Mouse (Mus musculus): ENCODE results near the gene Ntm. TPM values are rescaled to one million over a fixed set of nuclear protein-coding genes. Genes with fewer than 3 reads are reported as not detected.
A peak's percentile ranks its signal among the peaks of the same experiment; 100 is the strongest.

The Ntm gene
- polyA plus RNA-seq, 1 experiment from 2014 or later: 20.7 TPM

DNA sequence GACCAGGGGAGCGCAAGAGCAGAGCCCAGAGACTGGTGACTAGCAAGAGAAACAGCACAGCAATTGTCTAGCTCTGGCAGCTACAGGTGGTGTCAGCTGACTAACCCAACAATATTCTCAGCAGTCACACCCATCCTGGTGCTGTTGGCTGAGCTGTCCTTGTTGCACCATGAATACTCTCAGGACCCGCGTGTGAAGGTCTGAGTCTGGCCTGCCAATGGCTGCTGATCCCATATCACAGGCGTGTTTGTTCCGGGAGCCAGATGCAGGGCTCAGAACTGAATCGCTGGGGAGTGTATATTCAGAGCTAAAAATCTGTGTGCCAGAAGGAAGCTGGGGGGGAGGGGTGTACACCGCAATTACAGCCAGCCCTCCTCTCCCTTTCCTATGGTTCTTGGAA lies 310.1 kb downstream of the Ntm start:
- Histone ChIP-seq H3K27me3 (ENCODE audit: insufficient read depth, poor library complexity, severe bottlenecking) (0 out of 2 replicates have a peak, but pooled peaks cover 9% of the 10 kb centered on the region), H3K9me3 (no peaks in the 10 kb centered on the region), H3K4me1 (peaks cover 4% of the 10 kb centered on the region; the same call in 1 of the 2 replicates), H3K36me3 (no peaks in the 10 kb centered on the region), H3K4me3 (no peak overlapping the region), H3K27ac (no peak overlapping the region)
- WGBS: 76% methylated on average over 7 of the region's 7 CpGs
- DNase-seq (ENCODE audit: low spot score): peak; percentile 53

DNA sequence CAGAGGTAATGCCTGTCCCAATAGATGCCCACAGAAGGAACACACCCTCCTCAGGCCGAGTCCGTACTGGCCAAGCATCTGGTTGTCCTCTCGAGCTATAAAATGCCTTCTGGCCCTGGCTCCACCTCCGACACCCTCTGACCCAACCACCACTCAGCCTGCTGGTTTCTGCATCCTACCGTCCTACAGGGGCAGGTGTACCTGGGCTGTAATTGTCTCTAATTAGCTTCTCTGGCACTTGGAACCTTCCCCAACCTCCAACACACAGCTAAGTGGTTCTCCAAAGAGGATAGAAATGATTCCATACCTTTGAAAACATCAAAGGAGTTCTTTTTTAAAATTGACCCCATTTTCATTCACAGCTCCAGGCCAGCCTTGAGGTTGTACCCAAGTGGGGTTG lies 311.1 kb downstream of the Ntm start:
- Histone ChIP-seq H3K4me3 (no peak overlapping the region), H3K36me3 (no peaks in the 10 kb centered on the region), H3K27me3 (ENCODE audit: insufficient read depth, poor library complexity, severe bottlenecking) (0 out of 2 replicates have a peak, but pooled peaks cover 9% of the 10 kb centered on the region), H3K27ac (no peak overlapping the region), H3K4me1 (0 out of 2 replicates have a peak, but pooled peaks cover 4% of the 10 kb centered on the region), H3K9me3 (no peaks in the 10 kb centered on the region)
- peak; percentile 61 for DNase-seq (ENCODE audit: low spot score)
- WGBS: 59% methylated on average over 5 of the region's 5 CpGs

DNA sequence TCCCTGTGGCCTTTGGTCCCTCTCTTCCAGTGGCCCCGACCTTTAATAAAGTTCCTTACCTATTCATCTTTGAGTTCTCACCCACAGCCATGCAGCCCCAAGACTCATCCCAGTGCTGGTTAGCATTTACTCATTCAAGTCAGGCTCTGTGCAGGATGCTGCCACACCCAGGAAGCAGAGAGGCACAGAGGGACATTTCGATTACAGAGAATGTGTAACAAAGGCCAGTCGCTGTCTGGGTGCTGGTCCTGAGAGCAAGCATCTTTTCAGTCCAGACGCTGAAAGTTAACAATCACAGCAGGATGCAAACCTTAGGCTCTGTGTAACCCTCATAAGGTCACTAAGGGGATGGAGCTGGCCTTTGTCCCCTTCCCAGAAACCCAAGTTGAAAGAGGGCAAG lies 311.7 kb downstream of the Ntm start:
- Histone ChIP-seq H3K27me3 (ENCODE audit: insufficient read depth, poor library complexity, severe bottlenecking) (0 out of 2 replicates have a peak, but pooled peaks cover 9% of the 10 kb centered on the region), H3K36me3 (no peaks in the 10 kb centered on the region), H3K27ac (no peak overlapping the region), H3K9me3 (no peaks in the 10 kb centered on the region), H3K4me3 (no peak overlapping the region), H3K4me1 (peaks cover 8% of the 10 kb centered on the region; the same call in 1 of the 2 replicates)
- WGBS: 64% methylated on average over 4 of the region's 4 CpGs
- DNase-seq (ENCODE audit: low spot score): peak; percentile 62

DNA sequence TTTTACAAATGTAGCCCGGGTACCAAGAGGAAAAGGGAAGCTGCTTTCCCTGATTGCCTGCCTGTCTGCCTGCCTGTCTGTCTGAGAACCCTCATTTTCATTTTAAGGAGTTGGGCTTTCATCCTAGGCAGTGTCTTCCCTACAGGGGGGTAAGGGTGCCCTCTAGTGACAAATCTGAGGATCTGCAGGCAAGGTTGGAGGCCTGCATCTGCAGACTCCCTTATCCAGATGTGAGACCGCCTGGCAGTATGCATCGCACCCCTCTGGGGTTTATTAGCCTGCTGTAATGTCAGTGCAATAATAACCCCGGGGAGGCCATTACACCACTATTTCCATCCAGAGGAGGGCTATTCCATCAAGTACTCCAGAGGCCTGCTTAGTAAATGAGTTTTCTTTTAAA lies 312.3 kb downstream of the Ntm start:
- WGBS: 26% methylated on average over 4 of the region's 4 CpGs
- H3K27me3 ChIP-seq (ENCODE audit: insufficient read depth, poor library complexity, severe bottlenecking): 0 out of 2 replicates have a peak, but pooled peaks cover 9% of the 10 kb centered on the region
- H3K36me3 ChIP-seq: no peaks in the 10 kb centered on the region
- DNase-seq (ENCODE audit: low spot score): peak; percentile 73
- peaks cover 12% of the 10 kb centered on the region for H3K4me1 ChIP-seq
- H3K9me3 ChIP-seq: no peaks in the 10 kb centered on the region
- H3K27ac ChIP-seq: no peak overlapping the region
- H3K4me3 ChIP-seq: no peak overlapping the region

DNA sequence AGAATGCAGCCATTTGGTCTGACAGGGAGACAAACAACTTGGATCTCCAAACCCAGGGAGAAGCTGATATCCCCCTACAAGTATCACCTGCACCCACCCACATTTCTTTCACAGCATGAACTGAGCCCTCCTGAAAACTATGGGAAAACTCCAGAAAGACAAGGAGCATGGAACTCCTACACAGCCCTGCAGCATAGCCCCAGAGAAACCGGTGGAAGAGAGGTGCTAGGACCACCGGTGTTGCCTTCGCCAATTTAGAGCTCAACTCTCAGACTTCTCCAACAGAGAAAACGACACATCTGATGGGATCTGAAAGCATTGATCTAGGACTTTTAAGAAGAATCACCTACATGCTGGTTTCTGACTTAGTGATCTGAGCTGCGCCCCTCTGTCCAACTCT lies 312.7 kb downstream of the Ntm start:
- 65% methylated on average over 5 of the region's 5 CpGs for WGBS
- Histone ChIP-seq H3K27me3 (ENCODE audit: insufficient read depth, poor library complexity, severe bottlenecking) (0 out of 2 replicates have a peak, but pooled peaks cover 9% of the 10 kb centered on the region), H3K9me3 (no peaks in the 10 kb centered on the region), H3K4me1 (peaks cover 16% of the 10 kb centered on the region), H3K36me3 (no peaks in the 10 kb centered on the region), H3K27ac (no peak overlapping the region), H3K4me3 (no peak overlapping the region)
- peak; percentile 65 for DNase-seq (ENCODE audit: low spot score)

DNA sequence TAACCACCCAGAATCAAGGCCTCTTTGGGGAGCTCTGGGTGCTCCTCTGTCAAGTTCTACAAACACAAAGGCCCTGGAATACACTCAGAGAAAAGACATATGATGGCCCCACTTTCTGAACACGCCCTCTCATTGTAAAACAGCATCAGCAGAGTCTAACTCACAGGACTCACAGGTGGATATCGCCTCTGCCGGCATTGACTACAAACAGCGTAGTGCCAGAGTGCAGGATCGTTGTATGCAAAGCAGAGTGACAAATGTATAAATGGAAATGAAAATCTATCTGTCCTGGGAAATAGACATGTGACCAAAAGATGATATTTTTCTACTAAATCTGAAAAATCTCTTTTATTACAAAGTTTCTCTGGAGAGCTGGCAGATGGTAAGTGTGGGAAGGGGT lies 314.7 kb downstream of the Ntm start:
- H3K9me3 ChIP-seq: no peaks in the 10 kb centered on the region
- H3K27ac ChIP-seq: no peak overlapping the region
- H3K4me3 ChIP-seq: no peak overlapping the region
- peaks cover 11% of the 10 kb centered on the region; the same call in 1 of the 2 replicates for H3K27me3 ChIP-seq (ENCODE audit: insufficient read depth, poor library complexity, severe bottlenecking)
- 91% methylated on average over 5 of the region's 5 CpGs for WGBS
- H3K36me3 ChIP-seq: no peaks in the 10 kb centered on the region
- peak; percentile 10 for DNase-seq (ENCODE audit: low spot score)
- H3K4me1 ChIP-seq: peaks cover 16% of the 10 kb centered on the region

DNA sequence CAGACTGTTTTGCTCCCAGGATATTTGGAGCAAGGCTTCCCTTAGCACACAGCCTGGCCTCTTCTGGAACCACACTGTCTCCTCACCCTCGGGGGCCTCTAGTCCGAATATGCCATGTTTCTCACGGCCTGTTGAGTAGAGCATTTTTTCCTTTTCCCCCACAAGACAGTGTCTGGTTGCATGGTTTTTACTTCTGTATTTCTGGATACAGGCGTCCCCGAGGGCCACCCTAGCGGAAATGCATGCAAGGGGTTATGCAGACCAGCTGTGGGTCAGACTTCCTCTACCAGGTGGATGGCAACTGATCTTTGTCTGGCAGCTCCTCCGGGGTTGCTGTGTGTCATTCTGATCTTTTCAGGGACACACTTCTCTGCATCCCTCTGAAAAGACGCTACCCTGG lies 315.2 kb downstream of the Ntm start:
- DNase-seq (ENCODE audit: low spot score): peak; percentile 19
- Histone ChIP-seq H3K36me3 (no peaks in the 10 kb centered on the region), H3K4me3 (no peak overlapping the region), H3K27me3 (ENCODE audit: insufficient read depth, poor library complexity, severe bottlenecking) (peaks cover 11% of the 10 kb centered on the region; the same call in 1 of the 2 replicates), H3K27ac (no peak overlapping the region), H3K4me1 (peaks cover 21% of the 10 kb centered on the region), H3K9me3 (no peaks in the 10 kb centered on the region)
- 73% methylated on average over 8 of the region's 8 CpGs for WGBS

DNA sequence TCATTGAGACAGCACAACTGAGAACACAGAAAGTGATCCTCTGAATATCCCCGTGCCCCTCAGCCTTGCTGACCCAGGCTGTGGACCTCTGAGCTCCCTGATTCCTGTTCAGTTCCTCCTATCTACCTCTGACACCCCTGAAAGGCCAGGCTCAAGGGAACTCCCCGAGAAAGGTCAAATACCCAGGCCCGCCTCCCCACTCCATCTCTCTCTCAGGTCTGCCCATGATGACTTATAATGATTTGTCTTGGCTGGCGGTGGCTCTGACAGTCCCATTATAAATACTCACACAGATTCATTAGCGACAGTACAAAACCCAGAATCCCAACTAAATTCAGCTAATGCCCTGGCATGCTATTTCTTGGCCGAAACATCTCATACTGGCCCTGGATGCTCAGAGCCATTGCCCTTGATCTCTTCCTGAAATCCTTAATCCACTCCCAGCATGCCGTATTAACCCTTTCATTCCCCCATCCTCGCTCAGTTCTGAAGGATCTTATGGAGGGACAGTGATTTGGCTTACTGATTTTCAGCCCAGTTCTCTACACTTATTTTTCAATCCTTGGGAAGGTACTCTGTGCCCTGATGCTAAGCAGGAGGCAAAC lies 317.0 kb downstream of the Ntm start:
- H3K27ac ChIP-seq: no peak overlapping the region
- WGBS: 40% methylated on average over 8 of the region's 8 CpGs
- peaks cover 6% of the 10 kb centered on the region; the same call in 1 of the 2 replicates for H3K27me3 ChIP-seq (ENCODE audit: insufficient read depth, poor library complexity, severe bottlenecking)
- DNase-seq (ENCODE audit: low spot score): peak; percentile 51
- no peaks in the 10 kb centered on the region for H3K9me3 ChIP-seq
- H3K4me3 ChIP-seq: no peak overlapping the region
- H3K36me3 ChIP-seq: no peaks in the 10 kb centered on the region
- peaks cover 24% of the 10 kb centered on the region for H3K4me1 ChIP-seq

DNA sequence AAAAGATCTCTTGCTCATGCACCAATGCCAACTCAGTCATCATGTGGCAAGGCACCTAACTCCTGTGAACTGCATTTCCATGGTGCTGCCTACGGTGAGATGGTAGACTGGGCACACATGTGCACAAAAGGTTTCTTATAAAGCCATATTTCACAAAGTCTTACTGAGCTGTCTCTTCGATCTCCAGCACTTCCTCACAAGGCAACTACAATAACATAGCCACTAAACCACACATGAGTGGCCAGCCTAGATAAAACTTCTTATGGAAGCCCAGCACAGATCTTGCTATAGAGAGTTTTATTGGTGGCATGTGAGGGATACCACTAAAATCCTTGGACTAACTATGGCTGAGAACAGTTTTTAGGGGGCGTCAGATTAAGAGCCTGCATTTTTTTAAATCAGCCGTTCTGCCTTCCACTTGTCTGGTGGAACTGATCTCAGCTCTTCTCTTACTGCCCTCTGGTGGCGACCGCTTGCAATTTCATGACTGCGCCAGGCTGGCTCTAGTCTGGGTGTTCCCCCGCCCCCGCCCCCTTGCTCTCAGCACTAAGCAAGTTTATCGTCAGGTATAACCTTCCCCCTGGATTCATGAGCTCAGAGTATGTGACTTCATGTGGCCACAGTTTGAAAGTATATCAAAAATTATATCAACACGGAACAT lies 319.8 kb downstream of the Ntm start:
- 20% methylated on average over 11 of the region's 11 CpGs for WGBS
- Histone ChIP-seq H3K36me3 (no peaks in the 10 kb centered on the region), H3K4me1 (peaks cover 24% of the 10 kb centered on the region), H3K27ac (no peak overlapping the region), H3K4me3 (no peak overlapping the region), H3K27me3 (ENCODE audit: insufficient read depth, poor library complexity, severe bottlenecking) (peaks cover 6% of the 10 kb centered on the region; the same call in 1 of the 2 replicates), H3K9me3 (no peaks in the 10 kb centered on the region)
- DNase-seq (ENCODE audit: low spot score): peak; percentile 76

DNA sequence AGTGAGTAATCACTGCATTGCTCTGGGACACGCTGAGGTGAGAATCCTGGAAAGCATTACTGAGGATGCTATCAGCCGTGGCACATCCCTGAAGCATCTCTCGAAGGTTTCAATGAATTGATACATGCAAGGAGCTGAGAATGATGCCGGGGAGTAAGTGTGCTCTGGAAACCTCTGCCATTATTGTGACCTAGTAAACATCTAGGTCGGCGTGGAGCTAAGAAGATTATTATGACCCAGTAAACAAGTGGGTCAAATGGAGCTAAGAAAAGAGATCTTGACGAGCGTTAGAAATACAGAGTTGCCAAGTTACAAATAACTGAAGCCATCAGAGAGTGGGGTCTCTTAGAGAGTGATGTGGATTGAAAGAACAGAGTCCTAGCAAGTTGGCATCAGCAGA lies 325.6 kb downstream of the Ntm start:
- H3K27ac ChIP-seq: no peak overlapping the region
- H3K27me3 ChIP-seq (ENCODE audit: insufficient read depth, poor library complexity, severe bottlenecking): no peaks in the 10 kb centered on the region
- H3K4me1 ChIP-seq: no peaks in the 10 kb centered on the region; the same call in 1 of the 2 replicates
- peak; percentile 43 for DNase-seq (ENCODE audit: low spot score)
- H3K36me3 ChIP-seq: no peaks in the 10 kb centered on the region
- H3K9me3 ChIP-seq: no peaks in the 10 kb centered on the region
- WGBS: 84% methylated on average over 8 of the region's 8 CpGs
- no peak overlapping the region for H3K4me3 ChIP-seq

DNA sequence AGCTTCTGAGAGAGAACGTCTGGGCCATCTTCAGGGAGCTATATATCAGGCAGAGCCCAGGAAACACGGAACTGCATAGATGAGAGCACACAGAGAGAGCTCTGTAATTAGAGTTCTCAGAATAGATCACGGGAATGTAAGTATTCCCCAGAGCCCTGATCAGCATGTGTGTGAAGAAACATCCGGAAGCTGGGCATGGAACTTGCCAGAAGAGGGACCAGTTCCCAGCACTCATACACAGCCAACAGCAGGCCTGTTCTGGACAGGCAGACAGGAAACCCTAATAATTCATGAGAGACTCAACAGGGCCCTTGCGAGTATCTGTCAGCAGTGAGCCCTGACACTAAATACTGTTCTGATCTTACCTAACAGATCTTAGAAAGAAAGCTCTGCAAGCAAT lies 345.8 kb downstream of the Ntm start:
- no peaks in the 10 kb centered on the region for H3K36me3 ChIP-seq
- DNase-seq (ENCODE audit: low spot score): no peak
- no peaks in the 10 kb centered on the region for H3K27me3 ChIP-seq (ENCODE audit: insufficient read depth, poor library complexity, severe bottlenecking)
- H3K9me3 ChIP-seq: no peaks in the 10 kb centered on the region
- no peaks in the 10 kb centered on the region for H3K4me1 ChIP-seq
- 70% methylated on average over 5 of the region's 5 CpGs for WGBS
- no peak overlapping the region for H3K4me3 ChIP-seq
- H3K27ac ChIP-seq: no peak overlapping the region

DNA sequence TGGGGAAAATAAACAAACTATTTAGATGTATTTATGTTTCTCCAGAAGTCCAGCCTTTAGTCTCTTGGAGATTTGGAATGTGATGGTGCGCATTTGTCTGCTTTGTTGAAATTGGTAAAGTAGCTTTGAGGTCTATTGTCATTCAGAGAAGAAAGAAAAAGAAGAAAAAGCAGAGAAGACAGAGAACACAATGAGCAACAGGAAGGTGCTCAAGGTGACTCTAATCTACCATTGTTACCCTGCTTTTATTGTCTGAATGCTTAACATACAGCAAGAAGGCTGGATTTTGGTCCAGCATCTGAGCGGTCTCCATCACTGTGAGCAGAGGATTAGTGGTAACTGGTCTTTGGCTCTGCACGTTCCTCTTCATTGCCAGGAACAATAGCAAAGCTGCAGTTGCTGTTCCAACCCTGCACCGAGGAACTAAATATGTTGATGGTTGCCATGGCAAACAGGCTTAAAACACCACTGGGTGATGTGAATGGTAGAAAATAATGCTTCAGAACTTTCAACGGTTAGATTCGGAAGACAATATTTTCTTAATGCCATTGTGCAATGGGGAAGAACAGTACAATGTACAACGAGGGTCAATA lies 350.8 kb downstream of the Ntm start:
- Histone ChIP-seq H3K27ac (no peak overlapping the region), H3K4me3 (no peak overlapping the region), H3K9me3 (no peaks in the 10 kb centered on the region), H3K27me3 (ENCODE audit: insufficient read depth, poor library complexity, severe bottlenecking) (no peaks in the 10 kb centered on the region), H3K4me1 (peaks cover 9% of the 10 kb centered on the region), H3K36me3 (no peaks in the 10 kb centered on the region)
- DNase-seq (ENCODE audit: low spot score): no peak
- 86% methylated on average over 7 of the region's 7 CpGs for WGBS

DNA sequence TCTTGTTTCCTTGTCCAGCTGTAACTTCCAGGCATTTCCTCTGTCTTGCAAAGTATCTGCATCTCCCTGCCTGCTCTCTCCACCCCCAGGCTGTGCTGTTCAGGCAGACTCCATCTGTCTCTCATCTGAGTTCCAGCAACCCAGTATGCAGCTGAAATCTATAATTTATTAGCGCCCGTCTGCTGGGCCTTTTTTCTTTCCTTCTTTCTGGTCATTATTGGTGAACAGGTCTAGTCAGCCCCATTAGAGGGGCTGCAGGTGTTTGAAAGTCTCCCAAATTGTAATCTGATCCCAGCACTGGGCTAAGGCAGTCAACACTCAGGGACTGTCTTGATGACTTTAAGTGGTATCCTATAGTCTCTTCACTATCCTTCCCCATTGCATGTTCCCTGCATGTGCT lies 352.1 kb downstream of the Ntm start:
- Histone ChIP-seq H3K4me1 (peaks cover 9% of the 10 kb centered on the region), H3K9me3 (0 out of 2 replicates have a peak, but pooled peaks cover 3% of the 10 kb centered on the region), H3K36me3 (no peaks in the 10 kb centered on the region), H3K4me3 (no peak overlapping the region), H3K27me3 (ENCODE audit: insufficient read depth, poor library complexity, severe bottlenecking) (no peaks in the 10 kb centered on the region), H3K27ac (no peak overlapping the region)
- 88% methylated on average over 2 of the region's 2 CpGs for WGBS
- no peak for DNase-seq (ENCODE audit: low spot score)

All from heart, embryonic 10.5 days (tissue).